Mouse (Mus musculus) spleen, postnatal 10 days (tissue): ENCODE measurements around the gene Resf1.
A peak's percentile ranks its signal among the peaks of the same experiment; 100 is the strongest.
"Not testable (repeated sequence)": the region's sequence is repeated elsewhere in the genome, so short reads cannot be mapped to it uniquely, and the experiment has no call there.

Experiments
- DNase-seq, 2 experiments: peaks; one replicate each; pipeline ENCODE4 v3.0.0; 2021 to 2022; ENCODE audit warnings: low spot score in 2 of 2

The Resf1 gene

GRCm38 (mm10) chr6:149344372-149344771 lies 35.2 kb downstream of the Resf1 start:
- DNase-seq, result no peak

GRCm38 (mm10) chr6:149348211-149348610 lies 39.0 kb downstream of the Resf1 start:
- DNase-seq, result not testable (repeated sequence)

GRCm38 (mm10) chr6:149354826-149355495 lies 45.7 kb downstream of the Resf1 start:
- DNase-seq, result no peak

- DNase-seq, result not testable (repeated sequence)
These were observed 46.6 kb downstream of the Resf1 start for GRCm38 (mm10) chr6:149355799-149356198.

GRCm38 (mm10) chr6:149357155-149357554 lies 47.9 kb downstream of the Resf1 start:
- DNase-seq, result no peak

- DNase-seq, result not testable (repeated sequence)
These were observed 53.3 kb downstream of the Resf1 start for GRCm38 (mm10) chr6:149362533-149362932.

GRCm38 (mm10) chr6:149365975-149366374 lies 56.8 kb downstream of the Resf1 start:
- DNase-seq, result not testable (repeated sequence)

GRCm38 (mm10) chr6:149366403-149366802 lies 57.2 kb downstream of the Resf1 start:
- DNase-seq, result no peak

GRCm38 (mm10) chr6:149374986-149375457 lies 65.8 kb downstream of the Resf1 start:
- peak; percentile 43 to 77 for DNase-seq

- no peak for DNase-seq
These were observed 74.3 kb downstream of the Resf1 start for GRCm38 (mm10) chr6:149383531-149383930.
